Mouse (Mus musculus) stomach, embryonic 14.5 days (tissue): ENCODE data around the gene Gnat1. TPM values are rescaled to one million over a fixed set of nuclear protein-coding genes. Genes with fewer than 3 reads are reported as not detected.

Source experiments
- ATAC-seq: fragments of 200-750 bp; cut with Nextera tagmentation; 2 replicates; pipeline ENCODE4 v1.8.0; 2017; ENCODE audit warnings: low read depth, moderate TSS enrichment; ENCODE audit not compliant: insufficient number of reproducible peaks, insufficient read depth, low FRiP score
- H3K27ac ChIP-seq: fragments of 300-500 bp; sonication (generic); 2 replicates; pipeline ENCODE4 v1.5.1; 2014; ENCODE audit warnings: mild to moderate bottlenecking, low read length, moderate library complexity, mixed read lengths
- H3K27me3 ChIP-seq: fragments of 300-500 bp; sonication (generic); 2 replicates; pipeline ENCODE4 v1.6.1; 2014; ENCODE audit warnings: low read length, control low read depth, mixed read lengths; ENCODE audit not compliant: control insufficient read depth, insufficient read depth
- H3K36me3 ChIP-seq: fragments of 300-500 bp; sonication (generic); 2 replicates; pipeline ENCODE4 v1.6.1; 2014; ENCODE audit warnings: mild to moderate bottlenecking, control low read depth, low read length, moderate library complexity, mixed read lengths; ENCODE audit not compliant: control insufficient read depth, insufficient read depth
- H3K4me1 ChIP-seq: fragments of 300-500 bp; sonication (generic); 2 replicates; pipeline ENCODE4 v1.6.1; 2014; ENCODE audit warnings: low read length, control low read depth, mixed read lengths; ENCODE audit not compliant: control insufficient read depth, insufficient read depth
- H3K4me2 ChIP-seq: fragments of 300-500 bp; sonication (generic); replicated peaks from 2 replicates; pipeline ENCODE4 v1.6.1; 2014; ENCODE audit warnings: low read depth, low read length, control low read depth
- H3K4me3 ChIP-seq: fragments of 300-500 bp; sonication (generic); 2 replicates; pipeline ENCODE4 v1.5.1; 2014; ENCODE audit warnings: low read depth, low read length, control low read depth
- H3K9ac ChIP-seq: fragments of 300-500 bp; sonication (generic); replicated peaks from 2 replicates; pipeline ENCODE4 v1.6.1; 2014; ENCODE audit warnings: low read depth, mild to moderate bottlenecking, control low read depth, low read length, moderate library complexity, mixed read lengths
- H3K9me3 ChIP-seq: fragments of 300-500 bp; sonication (generic); 2 replicates; pipeline ENCODE4 v1.6.1; 2016; ENCODE audit warnings: low read depth, low read length, control low read depth; ENCODE audit not compliant: control insufficient read depth
- WGBS: fragments of 180-500 bp; shearing (Covaris S2); extraction: QIAGEN DNeasy Blood & Tissue Kit; methylation state at CpG from one replicate; pipeline ENCODE4 v1.1.7; 2014; 5-methylcytosine and 5-hydroxymethylcytosine counted together
- polyA plus RNA-seq: library from polyadenylated mRNA; unstranded; fragments of >200 nt; fragmentation: Nextera tagmentation; extraction: Ambion mirVana; gene quantifications from 2 replicates; pipeline ENCODE4 v1.2.1, GENCODE M21; 2014

The Gnat1 gene
- polyA plus RNA-seq, 1 experiment from 2014 or later, result 2.4 TPM

DNA sequence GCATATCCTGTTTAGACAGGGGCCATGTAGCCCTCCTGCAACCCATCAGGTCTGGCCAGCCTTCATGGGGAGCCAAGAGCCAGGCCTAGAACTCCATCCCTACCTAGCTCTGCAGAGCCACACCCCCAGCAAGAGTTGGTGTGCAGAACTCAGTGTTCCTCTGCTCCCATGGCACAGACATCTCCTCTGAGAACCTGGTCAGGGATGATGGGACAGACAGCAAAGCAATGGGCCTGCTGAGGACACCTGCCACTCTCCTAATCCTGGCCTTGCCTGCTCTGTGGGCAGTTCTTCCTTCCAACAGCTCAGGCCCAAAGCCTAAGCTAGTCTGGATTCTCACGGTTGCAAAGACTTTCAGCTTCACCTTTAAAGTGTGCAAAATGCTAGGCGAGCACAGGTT is 36.1 kb upstream of the Gnat1 start:
- no peak for ATAC-seq
- Histone ChIP-seq H3K27ac (no peak overlapping the region), H3K27me3 (no peaks in the 10 kb centered on the region), H3K9me3 (no peaks in the 10 kb centered on the region), H3K9ac (0 out of 2 replicates have a peak overlapping the region, but pooled peaks have one; percentile 3), H3K36me3 (no peaks in the 10 kb centered on the region), H3K4me2 (no peak overlapping the region), H3K4me3 (no peak overlapping the region), H3K4me1 (peaks cover 35% of the 10 kb centered on the region)
- 67% methylated on average over 2 of the region's 2 CpGs for WGBS

DNA sequence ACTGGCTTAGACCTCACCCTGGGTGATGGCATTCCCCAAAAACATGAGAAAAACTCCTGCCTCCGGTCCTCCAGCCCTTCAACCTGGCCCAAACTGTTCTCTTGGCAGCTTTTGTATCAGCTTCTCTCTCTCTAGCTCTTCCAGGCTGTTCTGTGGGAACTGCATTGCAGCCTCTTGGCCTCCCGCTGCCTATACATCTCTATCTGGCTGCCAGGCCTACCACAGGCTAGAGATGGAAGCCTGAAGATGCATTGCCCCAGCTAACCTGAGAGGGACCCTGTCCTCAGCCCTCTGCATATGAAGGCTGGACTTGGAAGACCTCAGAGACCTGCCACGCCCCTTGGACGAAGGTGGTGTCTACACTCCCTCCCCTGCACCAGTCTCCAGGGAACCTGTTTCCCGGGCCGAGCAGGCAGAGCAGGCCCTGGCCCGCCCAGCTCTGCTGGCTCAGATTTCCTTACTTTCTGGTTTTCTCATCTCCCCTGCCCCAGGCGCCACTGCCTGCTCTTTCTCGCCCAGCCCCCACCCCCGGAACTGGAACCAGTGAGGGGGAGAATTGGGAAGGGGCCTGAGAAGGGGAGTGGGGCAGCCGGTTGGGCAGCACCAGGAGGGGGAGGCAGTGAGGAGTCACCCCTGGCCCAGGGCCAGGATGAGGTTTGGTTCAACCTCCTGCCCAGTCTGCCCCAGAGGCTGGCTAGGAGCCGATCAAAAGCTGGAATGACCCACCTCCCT is 34.9 kb upstream of the Gnat1 start:
- Histone ChIP-seq H3K27ac (peak overlapping the region; percentile 84), H3K9ac (no peak overlapping the region), H3K4me1 (peaks cover 35% of the 10 kb centered on the region), H3K27me3 (no peaks in the 10 kb centered on the region), H3K4me3 (no peak overlapping the region), H3K36me3 (no peaks in the 10 kb centered on the region), H3K9me3 (no peaks in the 10 kb centered on the region), H3K4me2 (no peak overlapping the region)
- 9% methylated on average over 12 of the region's 12 CpGs for WGBS
- ATAC-seq, result peak; percentile 48

DNA sequence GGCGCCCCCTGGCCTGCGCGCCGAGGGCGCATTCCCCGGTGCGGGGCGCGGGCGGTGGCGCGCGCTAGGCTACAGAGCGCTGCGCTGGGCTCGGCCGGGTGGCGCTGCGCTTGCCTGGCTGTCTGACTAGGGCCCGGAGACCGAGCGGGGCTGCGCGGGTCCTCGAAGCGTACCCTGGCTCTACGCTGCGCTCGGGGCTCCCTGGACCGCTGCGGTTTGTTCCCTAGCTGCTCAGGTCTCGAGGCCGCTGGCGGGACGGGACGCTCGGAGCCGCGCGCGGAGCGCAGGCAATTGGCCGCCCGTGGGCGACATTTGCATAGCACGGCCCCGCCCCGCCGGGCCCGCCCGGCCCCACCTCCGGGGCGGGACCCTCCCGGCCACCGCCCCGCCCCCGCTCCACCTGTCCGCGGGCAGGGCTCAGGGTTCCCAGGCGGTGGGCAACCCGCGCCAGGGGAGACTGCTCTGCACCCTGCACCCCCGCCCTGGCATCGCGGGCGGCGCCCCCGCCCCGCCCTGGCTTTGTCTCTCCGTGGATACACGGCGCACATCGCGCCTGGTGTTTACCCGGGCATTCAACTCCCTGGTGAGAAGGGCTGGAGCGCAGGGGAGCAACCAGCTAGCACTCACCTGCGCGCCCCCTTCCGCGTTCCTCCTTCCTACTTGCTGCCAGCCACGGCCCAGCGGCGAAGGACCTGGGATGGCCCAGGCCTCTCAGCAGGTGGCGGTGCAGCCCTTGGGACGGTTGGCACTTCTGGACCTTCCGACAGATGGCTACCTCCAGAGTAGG is 30.4 kb upstream of the Gnat1 start, which contains the start of gene Sema3f:
Gene Sema3f (minus strand): TSS at position 779 of the 787 bp plus-strand sequence.
- Histone ChIP-seq H3K4me2 (peak within 1 kb of the TSS; percentile 74), H3K36me3 (peaks cover 5% of the 10 kb centered on the region; the same call in 1 of the 2 replicates), H3K4me3 (peak within 1 kb of the TSS; percentile 84), H3K27ac (peak within 1 kb of the TSS; percentile 92), H3K4me1 (peaks cover 46% of the 10 kb centered on the region), H3K27me3 (no peaks in the 10 kb centered on the region), H3K9me3 (no peaks in the 10 kb centered on the region), H3K9ac (peak within 1 kb of the TSS; percentile 81)
- ATAC-seq, result peak; percentile 78
- WGBS, result 2% methylated on average over 72 of the region's 86 CpGs

DNA sequence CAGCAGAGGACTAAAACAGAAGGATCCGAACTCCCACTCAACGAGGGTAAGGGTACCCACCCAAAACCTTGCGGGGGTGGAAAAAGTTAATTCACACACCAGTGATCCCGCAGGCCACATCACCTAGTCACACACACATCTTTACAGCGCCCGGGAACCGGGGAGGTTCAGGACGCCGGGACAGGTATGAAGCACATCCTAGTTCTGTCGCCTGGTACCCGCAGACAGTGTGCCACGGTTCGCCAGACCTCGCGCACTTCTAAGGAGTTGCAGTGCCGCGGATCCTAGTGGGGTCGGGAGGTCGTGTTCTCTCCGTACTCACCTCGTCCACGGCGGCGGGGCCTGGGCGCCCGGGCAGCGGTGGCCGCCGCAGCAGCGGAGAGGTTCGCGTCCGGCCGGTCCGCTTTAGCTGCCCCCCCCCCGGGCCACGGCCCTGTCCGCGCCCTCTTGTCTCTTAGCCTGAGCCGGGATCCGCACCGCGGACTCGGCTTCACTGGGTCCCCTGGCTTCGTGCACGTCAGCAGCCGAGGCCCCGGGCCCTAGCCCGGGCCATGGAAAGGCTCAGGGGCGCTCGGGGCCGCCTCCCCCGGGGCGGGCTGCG is 29.7 kb upstream of the Gnat1 start:
- Histone ChIP-seq H3K27me3 (no peaks in the 10 kb centered on the region), H3K36me3 (peaks cover 6% of the 10 kb centered on the region; the same call in 1 of the 2 replicates), H3K4me1 (peaks cover 46% of the 10 kb centered on the region), H3K9ac (peak overlapping the region; percentile 81), H3K4me3 (peak overlapping the region; percentile 84), H3K9me3 (no peaks in the 10 kb centered on the region), H3K27ac (peak overlapping the region; percentile 92), H3K4me2 (peak overlapping the region; percentile 74)
- ATAC-seq, result no peak
- WGBS, result under 1% methylated on average over 55 of the region's 55 CpGs

DNA sequence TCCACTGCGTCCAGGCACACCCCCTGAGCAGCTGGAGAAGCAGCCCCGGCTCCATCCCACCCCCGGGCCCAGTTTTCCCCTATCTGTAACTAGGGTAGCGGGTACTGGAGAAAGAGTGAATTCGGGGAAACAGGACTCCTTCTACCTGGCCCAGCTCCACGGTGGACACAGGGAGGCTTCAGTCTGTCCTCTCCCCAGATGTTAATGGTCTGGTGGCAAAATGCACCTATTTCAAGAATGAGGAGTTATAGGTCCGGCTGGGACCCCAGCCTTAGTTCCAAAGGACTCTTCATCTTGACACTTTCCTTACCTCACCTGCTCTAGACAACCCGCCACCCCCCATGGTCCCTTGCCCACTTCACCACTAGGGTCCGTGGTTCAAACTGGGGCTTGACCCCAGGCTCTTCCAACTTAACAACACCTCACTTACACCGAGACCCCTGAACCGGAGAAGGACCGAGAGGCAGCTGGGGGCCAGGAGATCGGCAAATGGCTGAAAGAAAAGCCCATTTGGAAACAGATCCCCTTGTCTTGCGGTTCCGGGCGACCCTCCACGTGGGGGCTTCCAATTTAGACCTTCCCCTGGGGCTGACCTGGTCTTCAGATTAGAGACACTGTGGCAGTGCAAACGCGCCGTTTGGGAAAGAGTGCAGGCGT is 29.1 kb upstream of the Gnat1 start:
- Histone ChIP-seq H3K4me2 (peak overlapping the region; percentile 74), H3K9me3 (no peaks in the 10 kb centered on the region), H3K27me3 (no peaks in the 10 kb centered on the region), H3K4me3 (peak overlapping the region; percentile 84), H3K36me3 (peaks cover 6% of the 10 kb centered on the region; the same call in 1 of the 2 replicates), H3K27ac (peak overlapping the region; percentile 92), H3K9ac (peak overlapping the region; percentile 81), H3K4me1 (peaks cover 46% of the 10 kb centered on the region)
- ATAC-seq, result no peak
- 2% methylated on average over 21 of the region's 21 CpGs for WGBS

DNA sequence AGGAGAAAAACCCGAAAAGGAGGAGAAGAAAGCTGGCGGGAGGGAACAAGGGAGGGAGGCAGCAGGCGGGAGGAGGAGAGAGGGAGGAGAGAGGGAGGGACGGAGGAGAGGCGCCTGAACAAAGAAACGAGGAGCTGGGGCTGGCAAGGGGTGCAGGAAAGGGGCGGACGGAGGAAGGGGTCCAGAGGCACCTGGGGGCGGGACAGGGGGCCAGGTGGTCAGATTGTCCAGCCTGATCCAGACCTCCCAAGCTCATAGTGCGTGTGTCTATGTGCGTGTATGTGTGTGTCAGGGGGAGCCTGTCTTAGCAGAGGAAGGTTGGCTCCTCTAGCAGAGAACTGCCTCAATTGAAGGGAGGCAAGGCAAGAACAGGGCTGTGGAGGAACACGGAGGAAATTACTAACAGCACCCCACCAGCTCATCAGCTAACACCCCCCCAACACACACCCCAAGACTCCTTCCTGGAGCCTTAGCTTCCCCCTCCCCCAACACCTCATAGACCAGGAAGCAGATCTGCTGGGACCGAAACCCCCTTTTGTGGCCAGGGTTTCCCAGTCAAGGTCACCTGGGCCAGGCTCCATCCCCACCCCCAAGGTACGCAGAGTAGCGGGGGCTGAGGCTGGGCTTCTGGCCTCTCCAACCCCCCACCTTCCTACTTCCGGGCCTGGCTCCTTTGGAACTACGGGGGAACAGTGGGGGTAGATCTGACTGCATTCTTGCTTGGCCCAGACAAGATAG is 28.4 kb upstream of the Gnat1 start:
- H3K27me3 ChIP-seq, result no peaks in the 10 kb centered on the region
- peak overlapping the region; percentile 74 for H3K4me2 ChIP-seq
- ATAC-seq, result 0 out of 2 replicates have a peak, but pooled peaks have one; percentile 2
- H3K27ac ChIP-seq, result peak overlapping the region; percentile 92
- peak overlapping the region; percentile 84 for H3K4me3 ChIP-seq
- peaks cover 52% of the 10 kb centered on the region for H3K4me1 ChIP-seq
- no peaks in the 10 kb centered on the region for H3K9me3 ChIP-seq
- peaks cover 6% of the 10 kb centered on the region; the same call in 1 of the 2 replicates for H3K36me3 ChIP-seq
- under 1% methylated on average over 17 of the region's 17 CpGs for WGBS
- H3K9ac ChIP-seq, result peak overlapping the region; percentile 81

DNA sequence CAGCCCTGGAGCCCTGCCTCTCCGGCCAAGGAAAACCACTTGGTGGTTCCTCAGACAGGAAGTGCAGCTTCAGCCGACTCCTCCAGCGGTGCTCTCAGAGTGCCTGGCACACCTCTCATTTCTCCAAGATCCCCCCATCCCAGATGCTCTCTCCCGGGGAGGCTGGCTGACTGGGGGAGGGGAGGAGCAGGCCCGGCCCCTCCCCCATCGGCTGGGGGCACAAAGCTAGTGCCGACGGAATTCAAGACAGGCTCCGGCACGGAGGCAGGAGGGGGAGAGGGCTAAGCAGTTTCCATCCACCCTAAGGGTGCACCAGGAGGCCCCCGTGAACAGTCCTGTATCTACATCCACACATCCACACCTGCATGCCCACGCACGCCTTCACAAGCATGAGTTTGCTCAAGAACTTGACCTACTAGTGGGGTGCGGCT is 27.3 kb upstream of the Gnat1 start:
- Histone ChIP-seq H3K4me1 (peaks cover 63% of the 10 kb centered on the region), H3K27me3 (no peaks in the 10 kb centered on the region), H3K4me3 (peak overlapping the region; percentile 84), H3K36me3 (peaks cover 6% of the 10 kb centered on the region; the same call in 1 of the 2 replicates), H3K4me2 (peak overlapping the region; percentile 74), H3K27ac (peak overlapping the region; percentile 92), H3K9me3 (no peaks in the 10 kb centered on the region), H3K9ac (peak overlapping the region; percentile 81)
- peak; percentile 4; the same call in 1 of the 2 replicates for ATAC-seq
- WGBS, result 2% methylated on average over 14 of the region's 14 CpGs
